Mouse (Mus musculus): ENCODE measurements around the gene Etnk2.

Etnk2 gene

DNA sequence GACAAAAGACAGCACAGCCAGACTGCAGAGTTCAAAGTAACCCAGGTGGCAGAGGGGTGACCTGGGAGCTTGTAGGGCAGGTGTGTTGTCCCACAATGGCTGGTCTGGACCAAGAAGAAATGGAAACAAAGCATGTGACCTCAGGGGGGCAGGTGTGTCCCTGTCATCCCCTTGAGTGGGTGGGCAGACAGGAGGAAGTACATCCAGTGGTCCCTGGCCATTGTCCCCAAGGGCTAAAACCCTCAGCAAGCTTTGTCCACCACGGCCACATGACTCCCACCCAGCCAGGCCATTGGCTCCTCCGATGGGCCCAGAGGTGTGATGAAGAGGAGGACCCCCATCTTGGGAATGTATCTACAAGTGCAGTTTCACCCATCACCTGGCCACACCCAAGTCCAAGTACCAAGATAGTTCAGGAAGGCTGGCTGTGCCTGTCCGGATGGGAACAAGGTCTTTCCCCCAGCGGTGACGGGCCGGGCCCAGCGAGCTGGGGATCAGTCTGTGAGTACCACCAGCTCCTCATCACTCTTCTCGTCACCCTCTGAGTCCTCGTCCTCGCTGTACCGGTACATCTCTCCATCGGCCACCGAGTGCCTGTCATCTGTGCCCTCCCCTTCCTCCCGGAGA is 19.9 kb downstream of the Etnk2 start:
- DNase-seq = no peak

DNA sequence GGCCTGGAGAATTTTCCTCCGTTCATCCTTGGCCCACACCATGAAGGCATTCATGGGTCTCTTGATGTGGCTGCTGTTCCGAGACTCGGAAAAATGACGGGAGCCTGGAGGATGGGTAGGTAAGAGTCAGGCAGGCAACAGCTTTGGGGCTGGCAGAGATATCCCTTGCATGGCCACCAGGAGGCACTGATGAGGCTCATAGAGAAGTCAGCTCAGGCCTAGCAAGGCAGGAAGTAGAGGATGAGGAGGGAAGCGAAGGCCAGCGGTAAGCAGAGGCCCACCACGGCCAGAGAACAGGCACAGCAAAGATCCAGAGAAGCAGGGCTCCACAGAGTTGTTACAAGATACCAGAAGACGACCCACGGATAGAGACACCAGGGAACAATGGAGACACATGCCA is 22.1 kb downstream of the Etnk2 start:
- DNase-seq = no peak

DNA sequence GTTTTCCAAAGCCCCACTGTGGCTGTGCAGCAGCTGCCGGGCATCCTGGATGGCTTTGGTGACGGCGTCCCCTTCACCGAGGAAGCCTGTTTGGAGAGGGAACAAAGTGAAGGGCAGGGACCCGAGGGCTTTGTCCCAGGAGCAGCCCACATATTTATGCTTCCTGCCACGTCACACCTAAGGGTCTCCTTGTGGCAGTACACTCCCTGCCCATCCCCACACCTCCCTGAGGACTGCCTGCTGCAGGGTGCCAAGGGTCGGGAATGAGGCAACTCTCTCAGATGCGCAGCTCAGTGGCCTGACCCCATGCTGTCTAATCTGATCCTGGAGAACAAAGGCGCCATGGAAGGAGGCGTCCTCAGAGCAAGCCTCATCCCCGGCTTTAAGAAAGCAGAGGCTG is 22.8 kb downstream of the Etnk2 start:
- no peak for DNase-seq

DNA sequence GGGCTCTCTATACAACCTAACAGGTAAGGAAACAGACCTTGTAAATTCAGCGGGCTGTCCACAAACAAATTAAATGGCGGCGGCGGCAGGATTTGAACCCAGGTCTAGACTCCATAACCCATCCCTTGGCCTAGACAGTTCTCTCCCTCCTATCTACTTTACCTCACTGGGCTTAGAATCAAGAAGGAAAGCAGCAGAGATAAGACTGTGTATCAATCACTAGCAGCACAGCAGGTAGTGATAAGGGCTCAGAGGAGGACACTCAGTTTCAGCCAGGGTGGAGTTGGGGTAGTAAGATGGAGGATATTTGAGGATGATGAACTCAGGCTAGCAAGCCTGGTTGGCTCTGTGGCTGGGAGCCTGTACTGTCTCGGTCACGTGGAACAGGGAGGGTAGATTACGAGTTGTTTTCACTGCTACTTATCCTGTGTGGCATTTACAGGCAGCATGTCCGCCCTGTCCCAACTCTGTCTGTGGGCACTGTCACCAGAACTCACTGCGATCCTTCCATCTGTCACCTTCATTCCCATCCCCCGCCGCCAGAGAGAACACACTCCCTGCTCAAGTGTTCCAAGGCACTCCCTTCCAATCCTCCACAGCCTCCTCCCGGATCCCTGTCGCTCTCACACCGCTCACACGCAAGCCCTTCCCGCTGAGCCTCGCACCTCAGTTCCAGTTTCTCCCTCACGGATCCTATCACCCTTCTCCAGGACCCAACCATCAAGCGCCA is 24.3 kb downstream of the Etnk2 start:
- no peak for DNase-seq

DNA sequence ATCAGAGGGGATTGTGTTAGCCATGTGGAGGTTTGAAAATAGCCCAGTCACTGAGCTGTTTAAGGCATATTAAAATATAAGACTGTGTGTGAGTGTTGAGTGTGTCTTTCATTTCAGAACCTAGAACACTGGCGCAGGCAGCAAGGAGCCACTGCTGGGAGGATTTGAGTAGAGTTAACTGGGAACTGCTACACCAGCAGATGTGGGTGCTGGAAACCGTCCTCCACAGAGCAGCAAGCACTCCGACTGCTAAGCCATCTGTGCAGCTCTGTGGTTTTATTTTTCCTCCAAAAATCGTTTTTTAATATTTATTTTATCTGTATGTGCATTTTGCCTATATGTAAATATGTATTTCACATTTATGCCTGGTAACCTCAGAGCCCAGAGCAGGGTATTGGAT is 31.3 kb downstream of the Etnk2 start:
- DNase-seq = no peak

DNA sequence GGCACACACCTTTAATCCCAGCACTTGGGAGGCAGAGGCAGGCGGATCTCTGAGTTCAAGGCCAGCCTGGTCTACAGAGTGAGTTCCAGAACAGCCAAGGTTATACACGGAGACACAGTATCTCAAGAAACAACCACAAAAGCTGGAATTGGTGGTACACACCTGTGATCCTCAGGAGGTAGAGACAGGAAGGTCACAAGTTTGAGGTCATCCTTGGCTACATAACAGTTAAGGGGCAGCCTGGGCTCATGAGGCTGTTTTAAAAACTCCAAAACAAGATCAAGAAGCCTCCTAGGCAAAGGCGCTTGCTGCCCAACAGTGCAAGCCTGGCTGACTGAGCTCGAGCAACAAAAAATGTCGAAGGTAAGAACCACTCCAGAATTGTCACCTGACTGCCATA is 33.3 kb downstream of the Etnk2 start:
- no peak for DNase-seq

DNA sequence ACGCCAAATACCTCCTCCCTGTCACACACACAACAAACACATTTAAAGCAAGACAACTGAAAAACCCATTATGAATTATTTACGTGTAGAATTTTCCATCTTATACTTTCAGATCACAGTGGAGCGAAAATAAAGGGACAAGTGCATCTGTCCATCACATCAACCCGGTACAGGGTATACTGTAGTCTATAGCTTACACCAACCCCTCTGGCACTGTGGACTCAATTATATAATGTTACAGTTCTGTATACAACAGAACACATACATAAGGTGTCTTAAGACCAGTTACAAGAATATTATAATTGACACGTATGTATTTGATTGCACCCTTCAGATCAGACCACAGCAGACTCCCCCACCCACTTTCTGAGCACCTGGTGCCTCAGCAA is 33.7 kb downstream of the Etnk2 start:
- DNase-seq = no peak

DNA sequence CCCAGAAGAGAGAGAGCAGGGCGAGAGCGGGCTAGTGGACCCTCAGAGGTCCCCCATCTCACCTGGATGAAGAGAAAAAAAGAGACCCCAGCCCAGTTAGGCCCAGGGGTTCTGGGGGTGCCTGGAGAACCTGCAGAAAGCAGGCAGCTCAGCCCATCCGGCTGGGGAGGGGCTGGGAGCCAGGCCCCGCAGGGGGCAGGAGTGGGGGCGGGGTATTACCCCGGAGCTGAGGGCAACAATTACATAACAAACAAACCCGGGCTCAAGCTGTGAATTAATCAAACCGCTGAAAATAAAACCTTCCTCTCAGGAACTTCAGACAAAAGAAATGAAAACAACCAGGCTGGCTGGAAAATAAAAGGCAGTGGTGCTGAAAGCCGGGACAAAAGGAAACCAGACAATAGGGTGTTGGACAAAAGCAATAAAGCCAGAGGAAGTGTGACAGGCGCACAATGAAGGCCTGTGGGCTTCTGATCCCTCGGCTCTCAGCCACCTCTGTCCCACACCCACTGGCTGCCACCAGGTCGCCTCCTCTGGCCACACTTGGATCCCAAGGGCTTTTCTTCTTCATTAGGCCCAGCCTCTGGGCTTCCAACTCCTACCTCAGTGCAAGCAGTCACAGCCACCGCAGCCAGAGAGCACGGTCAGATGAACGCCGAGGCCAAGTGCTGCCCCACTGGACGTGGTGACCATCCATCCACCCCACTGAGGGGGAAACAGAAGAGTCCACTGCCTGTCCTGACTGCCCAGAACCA is 34.3 kb downstream of the Etnk2 start:
- DNase-seq = no peak

DNA sequence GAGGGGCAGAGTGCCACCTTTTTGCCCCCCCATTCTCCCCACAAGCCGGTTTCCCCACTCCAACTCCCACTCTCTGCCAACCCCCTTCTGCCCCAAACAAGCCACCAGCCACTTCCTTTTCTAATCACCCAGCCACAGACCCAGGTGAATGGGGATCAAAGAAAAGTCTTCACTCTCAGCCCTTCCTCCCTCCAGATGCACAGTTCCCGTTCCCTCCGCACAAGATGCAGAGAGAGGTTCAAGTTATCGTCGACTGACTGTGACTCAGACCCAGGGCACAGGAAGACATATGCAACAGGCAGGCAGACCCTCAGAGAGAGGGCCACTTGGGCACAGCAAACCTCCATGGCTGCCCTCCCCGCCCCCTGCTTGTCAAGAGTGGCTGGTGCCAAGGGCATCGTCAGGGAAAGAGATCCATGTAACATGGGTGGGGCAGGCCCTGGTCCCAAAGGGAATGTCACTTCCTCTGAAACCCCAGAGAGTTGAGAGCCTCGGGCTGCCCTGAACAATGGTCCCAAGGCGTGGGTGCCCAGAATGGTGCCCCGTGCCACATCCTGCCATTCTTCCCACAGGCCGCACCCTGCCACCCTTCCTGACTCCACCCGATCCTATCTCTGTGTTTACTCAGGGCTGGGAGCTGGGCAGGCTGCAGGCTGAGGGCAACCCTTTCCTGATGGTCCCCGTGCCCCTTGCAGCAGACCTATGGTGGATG is 36.8 kb downstream of the Etnk2 start:
- DNase-seq = no peak

DNA sequence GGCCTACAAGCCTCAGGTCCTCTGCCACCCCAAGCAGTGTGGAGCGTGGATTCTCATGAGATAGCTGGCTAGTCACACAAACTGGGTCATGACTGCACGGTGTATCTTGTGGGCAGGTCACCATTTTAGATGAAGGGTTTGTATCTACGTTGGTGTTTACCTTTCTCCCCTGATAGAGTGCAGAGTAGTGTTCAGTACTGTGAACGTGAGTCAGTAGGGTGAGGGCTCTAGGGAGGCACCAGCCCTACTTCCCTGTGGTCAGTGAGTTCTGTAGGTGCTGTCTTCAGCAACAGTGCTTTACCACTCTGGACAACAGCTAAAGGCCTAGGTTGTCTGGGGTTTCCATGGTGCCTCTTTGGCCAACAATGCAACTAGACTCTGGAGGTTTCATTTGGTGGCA is 40.6 kb downstream of the Etnk2 start:
- DNase-seq = no peak

DNA sequence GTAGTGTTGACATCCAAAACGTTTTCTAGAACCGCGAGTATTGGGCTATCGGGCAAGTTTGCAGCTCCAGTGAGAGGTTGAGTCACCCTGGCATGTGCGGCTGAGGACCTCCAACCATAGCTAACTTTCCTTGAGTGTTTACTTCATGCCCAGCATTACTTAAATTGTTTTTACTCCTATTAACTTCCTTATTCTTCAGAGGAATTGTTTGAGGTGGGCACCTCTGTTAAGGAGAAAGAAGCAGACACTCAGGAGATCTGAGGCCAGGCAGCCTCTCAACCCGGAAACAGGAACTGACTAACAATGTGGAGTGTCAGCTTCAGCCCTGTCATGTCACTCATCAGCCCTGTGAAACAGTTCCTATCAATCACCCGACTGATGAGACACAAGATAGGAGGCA is 43.2 kb downstream of the Etnk2 start:
- no peak for DNase-seq

DNA sequence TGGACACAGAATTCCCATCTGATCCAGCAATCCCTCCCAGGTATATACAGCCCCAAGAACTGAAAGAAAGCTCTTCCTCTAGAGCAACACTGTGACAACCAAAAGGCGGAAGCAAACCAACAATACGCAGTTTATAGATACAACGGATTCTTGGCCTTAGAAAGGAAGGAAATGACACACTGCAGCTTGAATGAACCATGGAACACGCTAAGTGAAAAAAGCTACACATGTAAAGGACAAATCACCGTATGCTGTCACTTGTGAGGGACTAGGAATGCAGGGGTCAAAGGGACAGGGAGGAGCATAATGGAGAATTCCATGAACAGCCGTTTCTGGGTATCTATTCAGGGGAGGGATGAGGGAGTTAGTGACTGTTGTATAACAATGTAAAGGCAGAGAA is 44.1 kb downstream of the Etnk2 start:
- DNase-seq = no peak

DNA sequence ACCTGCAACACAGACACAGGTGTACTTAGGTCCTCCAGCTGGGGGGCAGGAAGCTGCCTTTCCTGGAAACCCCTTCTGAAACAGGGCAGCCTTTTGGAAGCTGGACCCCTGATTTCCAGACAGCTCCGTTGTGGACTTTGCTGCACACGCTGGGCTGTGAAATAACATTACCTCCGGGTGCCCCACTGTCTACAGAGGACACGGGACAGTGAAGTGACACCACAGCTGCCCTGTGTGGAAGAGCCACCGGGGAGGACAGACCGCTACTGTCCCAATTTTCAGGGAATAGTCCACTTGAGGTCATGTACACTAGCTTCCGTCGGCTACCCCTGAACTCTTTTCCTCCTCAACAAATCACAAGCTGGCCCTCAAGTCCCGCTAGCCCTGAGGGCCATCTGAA is 44.9 kb downstream of the Etnk2 start:
- DNase-seq = no peak

DNA sequence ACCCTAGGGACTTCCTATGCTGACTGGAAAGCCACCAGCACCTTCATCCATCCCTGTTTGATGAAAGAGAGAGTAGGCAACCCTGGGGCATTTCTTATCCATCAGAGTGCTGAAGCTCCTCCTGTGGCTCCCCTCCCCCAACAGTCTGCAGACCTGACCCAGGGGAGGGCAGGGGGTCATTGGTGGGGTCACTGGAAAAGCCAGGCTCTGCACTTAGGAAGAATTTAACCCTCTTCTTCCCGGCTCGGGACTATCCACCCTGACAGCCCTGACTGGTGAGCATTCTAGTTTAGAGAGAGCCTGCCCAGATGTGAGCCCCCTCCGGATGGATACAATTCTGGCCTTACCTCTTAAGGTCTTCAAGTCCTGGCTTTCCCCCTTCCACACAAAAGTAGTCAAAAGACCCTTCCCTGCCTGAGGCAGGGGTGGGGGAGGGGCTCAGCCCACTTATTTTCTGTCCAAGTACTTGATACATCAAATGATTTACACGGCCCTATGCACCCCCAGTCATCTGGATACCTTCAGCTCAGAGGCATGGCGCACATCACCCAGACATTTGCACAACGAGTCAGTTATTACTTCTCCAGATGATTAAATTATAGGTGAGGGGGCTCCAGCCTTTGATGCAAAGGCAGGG is 45.6 kb downstream of the Etnk2 start:
- DNase-seq = no peak

DNA sequence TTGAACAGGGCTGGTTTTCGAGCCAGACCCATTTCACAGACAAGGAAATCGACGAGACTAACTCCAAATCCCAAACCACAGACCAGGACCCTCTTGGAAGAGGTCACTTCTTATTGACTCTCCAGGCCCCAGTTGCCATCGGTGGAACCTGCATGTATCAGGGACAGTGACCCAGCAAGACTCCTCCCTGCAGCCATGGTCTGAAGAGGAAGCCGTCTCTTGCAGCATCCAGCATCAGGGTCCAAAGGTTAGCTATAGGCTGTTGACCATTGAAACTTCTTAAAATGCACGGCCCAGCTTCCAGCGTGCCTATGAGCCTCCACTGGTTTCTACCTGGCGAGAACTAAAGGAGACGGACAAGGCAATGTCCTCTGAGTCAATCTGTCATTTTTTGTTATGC is 46.4 kb downstream of the Etnk2 start:
- no peak for DNase-seq

DNA sequence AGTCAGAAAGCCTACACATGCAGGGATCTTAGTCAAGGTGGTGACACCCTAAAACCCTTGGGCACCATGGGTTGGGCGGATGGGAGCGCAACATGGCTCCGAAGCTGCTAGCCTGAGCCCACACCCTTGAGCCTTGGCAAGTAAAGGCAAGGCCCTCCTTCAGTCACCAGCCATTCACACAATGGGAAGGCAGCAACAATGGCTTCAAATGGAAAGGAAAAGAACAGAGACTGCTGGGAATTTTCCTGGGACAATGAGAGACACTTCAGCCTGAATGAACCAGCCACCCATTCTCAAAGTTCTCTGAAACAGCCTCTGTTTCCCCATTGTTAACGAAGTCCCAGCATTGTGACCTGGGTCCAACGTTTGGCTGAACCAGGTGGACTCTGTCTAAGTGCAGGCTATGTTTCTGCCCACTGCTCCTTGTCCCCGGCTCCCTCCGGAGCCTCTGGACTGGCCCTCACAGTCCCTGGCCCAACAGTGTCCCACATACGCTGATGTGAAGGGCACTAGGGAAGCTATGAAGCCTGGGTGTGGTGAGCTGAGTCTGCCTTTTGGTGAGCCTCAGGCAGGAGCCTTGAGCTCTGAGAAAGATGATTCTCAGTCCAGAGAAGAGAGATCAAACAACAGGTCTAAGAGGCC is 48.3 kb downstream of the Etnk2 start:
- no peak for DNase-seq

DNA sequence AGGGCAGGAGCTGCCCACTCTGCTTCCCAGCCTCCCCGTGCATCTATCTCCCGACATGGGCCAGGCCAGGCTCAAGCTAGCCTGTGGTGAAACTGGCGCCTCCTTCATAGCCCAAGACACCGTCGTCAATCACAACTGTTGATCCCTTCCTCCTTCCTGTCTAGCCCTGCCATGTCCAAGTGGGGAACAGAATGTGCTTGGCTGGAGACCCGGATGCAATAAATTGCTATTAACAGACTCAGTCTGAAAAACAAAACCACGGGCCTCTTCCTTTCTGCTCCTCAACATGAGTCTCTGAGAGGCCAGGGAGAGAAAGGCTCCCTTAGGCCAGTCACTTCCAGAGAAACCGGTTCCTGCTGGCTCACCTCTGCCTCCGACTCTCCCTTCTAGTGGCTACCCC is 49.6 kb downstream of the Etnk2 start:
- DNase-seq = no peak

DNA sequence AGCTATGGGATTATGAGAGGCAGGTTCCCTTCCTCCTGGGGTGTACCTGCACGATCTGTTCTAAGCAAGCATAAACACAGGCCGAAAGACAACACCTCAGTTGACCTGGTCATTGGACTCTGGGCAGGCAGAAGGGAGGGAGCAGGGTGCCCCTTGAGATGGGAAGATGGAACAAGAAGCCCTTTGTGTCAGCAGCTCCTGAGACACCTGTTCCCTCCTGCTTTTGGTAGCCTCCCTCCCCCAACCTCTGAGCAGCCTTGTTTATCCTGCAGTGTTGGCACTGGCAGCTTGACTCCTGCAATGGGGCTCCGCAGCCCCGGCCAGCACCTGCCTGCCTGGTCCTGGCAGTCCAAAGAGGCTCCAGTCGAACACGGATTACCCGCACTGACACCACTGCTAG is 51.7 kb downstream of the Etnk2 start:
- DNase-seq = no peak

DNA sequence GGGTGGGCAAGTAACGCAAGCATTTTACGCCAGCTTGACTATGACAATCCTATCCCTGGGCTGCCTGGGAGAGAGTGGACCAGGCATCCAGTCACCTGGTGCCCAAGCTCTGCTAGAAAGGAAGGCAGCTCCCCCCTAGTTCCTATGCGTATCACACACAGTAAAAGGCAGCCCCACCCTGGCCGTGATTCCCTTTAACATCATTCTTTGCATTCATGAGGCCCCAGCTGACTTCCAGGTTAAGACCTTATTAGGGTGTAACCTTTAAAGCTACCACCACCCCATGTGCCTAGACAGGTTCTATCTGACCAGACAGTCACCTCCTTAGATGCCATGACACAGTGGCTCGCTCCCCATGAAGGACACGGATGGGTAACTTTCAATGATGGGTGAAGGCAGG is 52.1 kb downstream of the Etnk2 start:
- DNase-seq = no peak

DNA sequence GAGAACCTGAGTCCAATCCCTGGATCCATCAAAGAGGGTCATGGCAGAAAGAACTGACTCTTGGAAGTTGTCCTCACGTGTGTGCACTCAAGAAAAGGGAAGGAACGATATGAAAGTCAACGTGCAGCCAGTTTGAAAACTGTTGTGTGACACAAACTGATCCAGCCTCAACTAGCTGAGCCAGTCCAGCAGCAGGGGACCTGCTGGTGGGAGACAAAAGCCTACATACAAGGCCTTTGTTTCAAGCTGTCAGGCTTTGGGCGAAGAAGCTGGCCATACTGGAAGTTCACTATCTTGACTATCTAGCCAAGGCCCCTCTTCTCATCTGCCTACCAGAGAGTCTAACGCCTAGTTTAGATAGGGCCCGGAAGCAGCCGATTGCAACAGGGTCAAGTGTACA is 53.1 kb downstream of the Etnk2 start:
- no peak for DNase-seq

DNA sequence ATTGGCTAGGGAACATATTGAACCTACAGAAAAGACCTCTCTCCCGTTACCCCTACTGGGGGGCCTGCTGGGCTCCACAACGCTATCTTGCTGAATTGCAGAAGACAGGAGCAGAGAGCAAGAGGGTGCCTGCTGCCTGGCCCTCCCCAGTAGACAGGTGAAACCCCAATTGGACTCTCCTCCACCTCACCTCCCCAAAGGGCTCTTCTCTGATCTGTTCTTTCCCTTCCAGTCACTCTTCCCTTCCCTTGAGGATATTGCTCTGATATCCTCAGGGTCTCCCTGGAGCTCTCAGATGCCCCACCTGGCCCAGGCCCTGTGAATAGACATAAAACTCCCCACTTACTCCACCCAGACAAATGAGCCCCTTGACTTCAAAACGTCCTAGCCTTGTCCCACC is 53.7 kb downstream of the Etnk2 start:
- no peak for DNase-seq

DNA sequence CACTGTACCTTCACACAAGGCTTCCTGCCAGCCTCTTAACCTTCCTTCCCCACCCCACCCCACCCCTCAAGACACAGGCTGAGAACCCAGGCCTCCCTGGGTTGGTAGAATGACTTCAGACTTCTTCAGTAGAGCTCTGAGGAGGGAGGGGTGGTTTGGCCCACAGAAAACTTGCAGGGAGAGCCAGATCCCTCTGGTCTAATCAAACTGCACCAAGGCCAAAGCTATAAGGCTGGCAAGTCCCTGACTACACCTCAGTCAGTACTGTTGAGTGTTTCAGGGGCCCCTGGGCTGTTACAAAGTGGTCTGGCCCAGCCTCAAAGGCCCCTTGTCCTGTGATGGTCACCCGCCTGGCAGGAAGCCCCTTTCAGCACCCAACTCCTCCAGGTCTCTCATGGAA is 54.2 kb downstream of the Etnk2 start:
- DNase-seq = no peak
